Mouse (Mus musculus) heart, embryonic 15.5 days (tissue): ENCODE data around the gene Cfap73. TPM values are rescaled to one million over a fixed set of nuclear protein-coding genes. Genes with fewer than 3 reads are reported as not detected.

ENCODE experiments used
- ATAC-seq: fragments of 200-750 bp; cut with Nextera tagmentation; replicated peaks from 2 replicates; pipeline ENCODE4 v1.8.0; 2017; ENCODE audit warnings: low read depth, moderate TSS enrichment; ENCODE audit not compliant: insufficient number of reproducible peaks, insufficient read depth, low FRiP score
- H3K27ac ChIP-seq: fragments of 300-500 bp; sonication (generic); 2 replicates; pipeline ENCODE4 v1.5.1; 2015; ENCODE audit warnings: mild to moderate bottlenecking, inconsistent platforms
- H3K27me3 ChIP-seq: fragments of 300-500 bp; sonication (generic); 2 replicates; pipeline ENCODE4 v1.6.1; 2015; ENCODE audit warnings: inconsistent platforms
- H3K36me3 ChIP-seq: fragments of 300-500 bp; sonication (generic); 2 replicates; pipeline ENCODE4 v1.6.1; 2015; ENCODE audit warnings: mild to moderate bottlenecking, inconsistent platforms
- H3K4me1 ChIP-seq: fragments of 300-500 bp; sonication (generic); replicated peaks from 2 replicates; pipeline ENCODE4 v1.6.1; 2015; ENCODE audit warnings: inconsistent platforms
- H3K4me2 ChIP-seq: fragments of 300-500 bp; sonication (generic); 2 replicates; pipeline ENCODE4 v1.6.1; 2015; ENCODE audit warnings: inconsistent platforms, mild to moderate bottlenecking, moderate library complexity
- H3K4me3 ChIP-seq: fragments of 300-500 bp; sonication (generic); 2 replicates; pipeline ENCODE4 v1.5.1; 2015; ENCODE audit warnings: mild to moderate bottlenecking, inconsistent platforms
- H3K9ac ChIP-seq: fragments of 300-500 bp; sonication (generic); 2 replicates; pipeline ENCODE4 v1.6.1; 2015; ENCODE audit warnings: mild to moderate bottlenecking, inconsistent platforms
- H3K9me3 ChIP-seq: fragments of 300-500 bp; sonication (generic); replicated peaks from 2 replicates; pipeline ENCODE4 v1.6.1; 2016; ENCODE audit warnings: inconsistent platforms
- WGBS: fragments of 180-500 bp; shearing (Covaris S2); methylation state at CpG from one replicate; pipeline ENCODE4 v1.1.7; 2015; ENCODE audit warnings: mixed read lengths; 5-methylcytosine and 5-hydroxymethylcytosine counted together
- polyA plus RNA-seq: library from polyadenylated mRNA; unstranded; fragments of >200 nt; fragmentation: Nextera tagmentation; extraction: Ambion mirVana; gene quantifications from 2 replicates; pipeline ENCODE4 v1.2.1, GENCODE M21; 2015

Cfap73 gene
- polyA plus RNA-seq, 1 experiment from 2014 or later, result not detected

- WGBS, result 86% methylated on average over 6 of the region's 6 CpGs
- no peaks in the 10 kb centered on the region for H3K36me3 ChIP-seq
- H3K4me1 ChIP-seq, result no peaks in the 10 kb centered on the region
- ATAC-seq, result no peak
- no peak overlapping the region for H3K9ac ChIP-seq
- H3K4me2 ChIP-seq, result no peak overlapping the region
- no peak overlapping the region for H3K4me3 ChIP-seq
- no peak overlapping the region for H3K27ac ChIP-seq
- H3K9me3 ChIP-seq, result no peaks in the 10 kb centered on the region
- peaks cover 6% of the 10 kb centered on the region; the same call in 1 of the 2 replicates for H3K27me3 ChIP-seq
These were observed 39.5 kb downstream of the Cfap73 start for GRCm38 (mm10) chr5:120594485-120594884.

- no peak overlapping the region for H3K4me3 ChIP-seq
- H3K9ac ChIP-seq, result no peak overlapping the region
- H3K27me3 ChIP-seq, result peaks cover 4% of the 10 kb centered on the region; the same call in 1 of the 2 replicates
- no peaks in the 10 kb centered on the region for H3K36me3 ChIP-seq
- H3K9me3 ChIP-seq, result no peaks in the 10 kb centered on the region
- peaks cover 16% of the 10 kb centered on the region for H3K4me1 ChIP-seq
- H3K4me2 ChIP-seq, result no peak overlapping the region
- WGBS, result 62% methylated on average over 7 of the region's 7 CpGs
- no peak overlapping the region for H3K27ac ChIP-seq
- ATAC-seq, result no peak
These were observed 41.9 kb downstream of the Cfap73 start for GRCm38 (mm10) chr5:120592141-120592540.

- 70% methylated on average over 16 of the region's 16 CpGs for WGBS
- ATAC-seq, result no peak
- H3K4me3 ChIP-seq, result no peak overlapping the region
- H3K27me3 ChIP-seq, result no peaks in the 10 kb centered on the region
- H3K36me3 ChIP-seq, result no peaks in the 10 kb centered on the region
- H3K27ac ChIP-seq, result no peak overlapping the region
- H3K4me1 ChIP-seq, result peaks cover 28% of the 10 kb centered on the region
- no peak overlapping the region for H3K9ac ChIP-seq
- no peak overlapping the region for H3K4me2 ChIP-seq
- H3K9me3 ChIP-seq, result no peaks in the 10 kb centered on the region
These were observed 43.6 kb downstream of the Cfap73 start for GRCm38 (mm10) chr5:120590356-120591010.

GRCm38 (mm10) chr5:120588569-120589094 is 45.4 kb downstream of the Cfap73 start, which contains the start of the genes Tpcn1 and Iqcd:
Tpcn1 (minus strand) TSS chr5:120588673.
Iqcd (plus strand) TSS chr5:120589016.
- peak; percentile 98 for ATAC-seq
- Histone ChIP-seq H3K27ac (peak within 1 kb of the TSS; percentile 81), H3K4me3 (peak within 1 kb of the TSS; percentile 91), H3K27me3 (no peaks in the 10 kb centered on the region), H3K4me1 (peaks cover 28% of the 10 kb centered on the region), H3K9ac (peak within 1 kb of the TSS; percentile 86), H3K36me3 (peaks cover 5% of the 10 kb centered on the region; the same call in 1 of the 2 replicates), H3K4me2 (peak within 1 kb of the TSS; percentile 97), H3K9me3 (no peaks in the 10 kb centered on the region)
- WGBS, result under 1% methylated on average over 35 of the region's 35 CpGs

- Histone ChIP-seq H3K9ac (peak overlapping the region; percentile 86), H3K4me2 (peak overlapping the region; percentile 97), H3K36me3 (peaks cover 5% of the 10 kb centered on the region; the same call in 1 of the 2 replicates), H3K27ac (peak overlapping the region; percentile 81), H3K4me3 (peak overlapping the region; percentile 91), H3K27me3 (no peaks in the 10 kb centered on the region), H3K4me1 (peaks cover 28% of the 10 kb centered on the region), H3K9me3 (no peaks in the 10 kb centered on the region)
- ATAC-seq, result no peak; the same call in 1 of the 2 replicates
- WGBS, result 3% methylated on average over 29 of the region's 29 CpGs
These were observed 46.0 kb downstream of the Cfap73 start for GRCm38 (mm10) chr5:120587940-120588568.

GRCm38 (mm10) chr5:120587616-120587926 is 46.5 kb downstream of the Cfap73 start:
- Histone ChIP-seq H3K4me3 (peak overlapping the region; percentile 91), H3K9me3 (no peaks in the 10 kb centered on the region), H3K9ac (peak overlapping the region; percentile 86; the same call in 1 of the 2 replicates), H3K27ac (peak overlapping the region; percentile 81), H3K36me3 (peaks cover 5% of the 10 kb centered on the region; the same call in 1 of the 2 replicates), H3K4me1 (peaks cover 28% of the 10 kb centered on the region), H3K27me3 (no peaks in the 10 kb centered on the region), H3K4me2 (peak overlapping the region; percentile 97)
- WGBS, result 18% methylated on average over 9 of the region's 9 CpGs
- no peak for ATAC-seq

- no peak for ATAC-seq
- no peaks in the 10 kb centered on the region for H3K27me3 ChIP-seq
- WGBS, result 6% methylated on average over 17 of the region's 17 CpGs
- peak overlapping the region; percentile 86 for H3K9ac ChIP-seq
- H3K4me3 ChIP-seq, result peak overlapping the region; percentile 91
- H3K36me3 ChIP-seq, result peaks cover 5% of the 10 kb centered on the region; the same call in 1 of the 2 replicates
- peaks cover 31% of the 10 kb centered on the region for H3K4me1 ChIP-seq
- H3K27ac ChIP-seq, result peak overlapping the region; percentile 81
- H3K4me2 ChIP-seq, result peak overlapping the region; percentile 97
- no peaks in the 10 kb centered on the region for H3K9me3 ChIP-seq
These were observed 47.1 kb downstream of the Cfap73 start for GRCm38 (mm10) chr5:120586741-120587615.

- H3K4me1 ChIP-seq, result peaks cover 38% of the 10 kb centered on the region
- H3K4me3 ChIP-seq, result no peak overlapping the region
- no peak overlapping the region for H3K27ac ChIP-seq
- H3K9ac ChIP-seq, result no peak overlapping the region
- no peak for ATAC-seq
- no peaks in the 10 kb centered on the region for H3K9me3 ChIP-seq
- no peak overlapping the region for H3K4me2 ChIP-seq
- WGBS, result 62% methylated on average over 15 of the region's 15 CpGs
- H3K27me3 ChIP-seq, result no peaks in the 10 kb centered on the region
- peaks cover 7% of the 10 kb centered on the region; the same call in 1 of the 2 replicates for H3K36me3 ChIP-seq
These were observed 49.1 kb downstream of the Cfap73 start for GRCm38 (mm10) chr5:120584968-120585367.

- Histone ChIP-seq H3K9ac (no peak overlapping the region), H3K4me1 (peaks cover 48% of the 10 kb centered on the region), H3K4me2 (no peak overlapping the region), H3K36me3 (peaks cover 7% of the 10 kb centered on the region; the same call in 1 of the 2 replicates), H3K9me3 (no peaks in the 10 kb centered on the region), H3K27me3 (no peaks in the 10 kb centered on the region), H3K4me3 (no peak overlapping the region), H3K27ac (no peak overlapping the region)
- 89% methylated on average over 4 of the region's 4 CpGs for WGBS
- no peak for ATAC-seq
These were observed 50.5 kb downstream of the Cfap73 start for GRCm38 (mm10) chr5:120583511-120583910.

- Histone ChIP-seq H3K4me3 (no peak overlapping the region), H3K27me3 (no peaks in the 10 kb centered on the region), H3K36me3 (peaks cover 7% of the 10 kb centered on the region; the same call in 1 of the 2 replicates), H3K9ac (no peak overlapping the region), H3K27ac (no peak overlapping the region), H3K9me3 (no peaks in the 10 kb centered on the region), H3K4me1 (peaks cover 48% of the 10 kb centered on the region), H3K4me2 (no peak overlapping the region)
- whole genome bisulfite sequencing, result 64% methylated on average over 9 of the region's 9 CpGs
- ATAC-seq, result no peak
These were observed 52.0 kb downstream of the Cfap73 start for GRCm38 (mm10) chr5:120582002-120582401.
